Mouse (Mus musculus) megakaryocyte-erythroid progenitor cell, adult 5-6 weeks (primary cell): ENCODE measurements around the gene Pmfbp1. TPM values are rescaled to one million over a fixed set of nuclear protein-coding genes. Genes with fewer than 3 reads are reported as not detected.
A peak's percentile ranks its signal among the peaks of the same experiment; 100 is the strongest.

Source experiments
- ATAC-seq: replicated peaks from 2 replicates; pipeline ENCODE4 v1.8.0; 2016; ENCODE audit warnings: mild to moderate bottlenecking, inconsistent platforms; ENCODE audit not compliant: severe bottlenecking, poor library complexity, low FRiP score, low TSS enrichment
- total RNA-seq, 2 experiments: library from RNA; stranded (forward) in 1 of 2; stranded (reverse) in 1 of 2; fragments of 200-1000, 215-1000 nt in 1 of 2; fragments of >200 nt in 1 of 2; fragmentation: Nextera tagmentation in 1 of 2; gene quantifications; 2 replicates each; pipeline ENCODE4 v1.2.3; 2014 to 2017

The Pmfbp1 gene
- total RNA-seq, 2 experiments from 2014 or later = not detected

GRCm38 (mm10) chr8:109584830-109585229 is 91.0 kb downstream of the Pmfbp1 start:
- ATAC-seq = no peak

GRCm38 (mm10) chr8:109585652-109586051 is 91.8 kb downstream of the Pmfbp1 start:
- ATAC-seq = 0 out of 2 replicates have a peak, but pooled peaks have one; percentile 28

GRCm38 (mm10) chr8:109586972-109587504 is 93.2 kb downstream of the Pmfbp1 start:
- ATAC-seq = no peak

- ATAC-seq = no peak
Observed at GRCm38 (mm10) chr8:109590901-109591300, 97.1 kb downstream of the Pmfbp1 start.

- ATAC-seq = peak; percentile 56
Observed at GRCm38 (mm10) chr8:109591367-109591766, 97.5 kb downstream of the Pmfbp1 start.

GRCm38 (mm10) chr8:109592164-109592563 is 98.3 kb downstream of the Pmfbp1 start:
- ATAC-seq = peak; percentile 45

Other genes starting within 250 kb of the Pmfbp1 start
- 21.0 and 26.5 TPM in 2 replicates for gene Dhx38, start 71.8 kb downstream of the Pmfbp1 start, total RNA-seq (2014; fragmentation: Nextera tagmentation)
- 40.9 and 47.8 TPM in 2 replicates for gene Dhx38, start 71.8 kb downstream of the Pmfbp1 start, total RNA-seq (2017)
- gene Txnl4b, start 71.9 kb downstream of the Pmfbp1 start, total RNA-seq (2014; fragmentation: Nextera tagmentation) = 3.1 and 6.8 TPM in 2 replicates
- 7.5 and 11.0 TPM in 2 replicates for gene Txnl4b, start 71.9 kb downstream of the Pmfbp1 start, total RNA-seq (2017)
- 5.8 TPM in 1 of 2 replicates, not detected in the other for gene Hp, start 85.1 kb downstream of the Pmfbp1 start, total RNA-seq (2014; fragmentation: Nextera tagmentation)
- gene Hp, start 85.1 kb downstream of the Pmfbp1 start, total RNA-seq (2017) = 2.4 and 2.8 TPM in 2 replicates
- 16.0 and 58.0 TPM in 2 replicates for gene Dhodh, start 114.6 kb downstream of the Pmfbp1 start, total RNA-seq (2014; fragmentation: Nextera tagmentation)
- gene Dhodh, start 114.6 kb downstream of the Pmfbp1 start, total RNA-seq (2017) = 15.2 and 29.0 TPM in 2 replicates
- 2.4 and 4.6 TPM in 2 replicates for gene Pkd1l3, start 120.5 kb downstream of the Pmfbp1 start, total RNA-seq (2014; fragmentation: Nextera tagmentation)
- gene Pkd1l3, start 120.5 kb downstream of the Pmfbp1 start, total RNA-seq (2017) = 0.75 and 1.3 TPM in 2 replicates
- gene Ist1, start 199.2 kb downstream of the Pmfbp1 start, total RNA-seq (2014; fragmentation: Nextera tagmentation) = 71.2 and 72.9 TPM in 2 replicates
- 80.7 and 86.8 TPM in 2 replicates for gene Ist1, start 199.2 kb downstream of the Pmfbp1 start, total RNA-seq (2017)
- gene Zfp821, start 211.5 kb downstream of the Pmfbp1 start, total RNA-seq (2014; fragmentation: Nextera tagmentation) = 6.6 and 8.7 TPM in 2 replicates
- 7.3 and 10.2 TPM in 2 replicates for gene Zfp821, start 211.5 kb downstream of the Pmfbp1 start, total RNA-seq (2017)
- 8.5 and 18.3 TPM in 2 replicates for gene Atxn1l, start 243.7 kb downstream of the Pmfbp1 start, total RNA-seq (2014; fragmentation: Nextera tagmentation)
- 8.7 and 9.2 TPM in 2 replicates for gene Atxn1l, start 243.7 kb downstream of the Pmfbp1 start, total RNA-seq (2017)